Mouse (Mus musculus): ENCODE results near the gene Fbp2.

DNA sequence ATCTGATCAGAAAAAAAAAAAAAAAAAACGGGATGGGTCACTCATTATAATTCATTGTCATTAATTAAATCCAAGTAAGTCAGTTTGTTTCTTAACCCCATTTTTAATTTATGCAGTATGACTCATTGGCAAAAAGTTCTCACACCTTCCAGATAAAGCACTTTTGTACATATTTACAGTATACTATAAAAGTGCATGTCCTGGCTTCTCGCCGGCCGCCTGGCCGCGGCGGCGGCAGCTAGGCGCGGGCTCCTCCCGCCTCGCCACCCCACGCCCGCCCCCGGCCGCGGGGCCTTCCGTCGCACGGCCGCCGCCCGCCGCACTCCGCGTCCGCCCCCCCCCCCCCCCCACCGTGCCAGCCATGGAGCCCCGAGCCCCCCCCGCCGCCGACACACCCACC is 45.5 kb downstream of the Fbp2 start:
- TF ChIP-seq TAL1 (IDR thresholded peaks at IDR 0.05; ENCODE audit: low read length) = no peak
- TF ChIP-seq GATA1 (IDR thresholded peaks at IDR 0.05; ENCODE audit: low read length) = no peak

Data from erythroblast, embryonic 14.5 days (primary cell).